Mouse (Mus musculus): ENCODE results near the gene Tbx19.

Tbx19 gene

DNA sequence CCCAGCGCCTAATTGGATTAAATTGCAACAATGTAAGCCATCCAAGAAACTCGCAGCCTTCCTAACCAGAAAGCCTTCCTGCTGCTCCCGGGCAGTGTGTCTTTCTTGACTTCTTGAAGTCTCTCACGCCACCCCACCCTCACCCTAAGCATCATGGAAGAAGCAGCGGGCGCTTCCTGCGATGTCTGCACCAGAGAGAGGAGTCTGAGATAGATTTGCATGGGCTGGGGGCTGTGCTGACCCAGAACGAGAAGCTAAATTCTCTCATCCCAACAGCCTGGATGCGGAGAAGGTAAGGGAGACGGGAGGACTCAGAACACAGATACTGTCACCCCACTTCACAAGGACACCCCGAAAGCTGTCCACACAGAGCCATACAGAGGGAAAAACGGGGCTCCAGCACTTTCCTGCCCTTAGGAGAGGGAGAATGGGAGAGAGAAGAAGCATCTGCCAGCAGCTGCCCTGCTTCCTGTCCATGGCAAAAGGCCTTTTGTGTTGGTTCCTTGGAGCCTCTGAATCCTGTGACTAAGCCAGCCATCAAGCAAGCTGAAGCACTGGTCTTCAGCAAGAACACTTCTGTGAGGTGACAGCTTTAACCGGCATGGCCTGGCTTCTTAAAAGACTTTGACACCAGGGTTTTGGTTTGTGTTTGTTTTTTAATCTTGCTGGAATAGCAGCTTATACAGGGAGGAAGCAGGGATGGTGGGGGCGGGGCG is 41.4 kb downstream of the Tbx19 start:
- DNase-seq (ENCODE audit: low read depth, low spot score) = no peak

DNA sequence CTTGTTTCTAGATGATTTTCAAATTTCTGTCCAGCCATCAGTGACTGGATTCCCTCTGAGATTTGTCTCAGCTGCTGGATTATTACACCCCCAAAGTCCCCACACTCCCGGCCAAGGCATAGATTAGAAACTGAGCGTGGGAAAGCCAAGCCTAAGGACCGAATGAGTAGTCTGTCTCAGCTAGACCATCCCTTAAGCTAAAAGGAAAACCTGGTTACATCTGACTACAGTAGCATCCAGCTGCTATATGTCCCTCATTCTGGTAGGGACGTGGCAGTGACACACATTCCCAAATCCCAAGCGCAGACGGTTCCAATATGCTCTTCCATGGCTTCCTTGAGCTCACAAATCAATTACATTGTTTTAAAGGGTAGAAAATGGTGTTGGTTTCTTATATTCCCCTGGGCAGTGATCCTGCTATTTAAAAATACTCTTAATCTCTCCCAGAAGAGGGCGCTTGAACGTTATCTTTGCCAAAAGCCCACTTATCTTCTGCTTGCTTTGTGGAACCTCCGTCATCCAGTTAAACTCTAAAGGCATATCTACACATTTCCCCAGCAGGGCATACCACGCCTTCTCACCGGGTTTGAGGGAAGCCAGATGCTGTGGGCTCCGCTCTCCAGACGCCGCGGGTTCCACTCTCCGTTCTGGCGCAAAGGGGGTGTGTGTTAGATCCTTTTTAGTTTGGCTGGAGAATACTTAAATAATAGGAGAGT is 46.0 kb downstream of the Tbx19 start:
- peak; percentile 42 for DNase-seq (ENCODE audit: low read depth, low spot score)

DNA sequence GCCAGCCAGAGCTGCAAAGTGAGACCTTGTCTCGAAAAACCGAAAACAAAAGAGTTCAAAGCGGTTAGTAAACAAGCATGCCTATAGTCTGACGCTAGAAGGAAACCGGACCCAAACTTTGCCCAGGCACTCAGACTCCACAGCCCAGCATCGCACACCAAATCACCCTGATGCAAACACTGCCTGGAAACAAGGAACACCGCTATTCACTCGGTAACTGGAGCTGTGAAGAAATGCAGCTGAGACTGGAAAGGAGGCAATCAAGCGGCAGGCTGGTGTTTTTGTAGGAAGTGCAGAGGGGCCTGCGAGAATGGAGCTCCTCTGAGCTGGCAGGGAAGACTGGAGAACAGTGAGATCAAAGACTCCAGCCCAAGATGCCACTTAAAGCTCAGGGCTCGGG is 46.9 kb downstream of the Tbx19 start:
- no peak for DNase-seq (ENCODE audit: low read depth, low spot score)

DNA sequence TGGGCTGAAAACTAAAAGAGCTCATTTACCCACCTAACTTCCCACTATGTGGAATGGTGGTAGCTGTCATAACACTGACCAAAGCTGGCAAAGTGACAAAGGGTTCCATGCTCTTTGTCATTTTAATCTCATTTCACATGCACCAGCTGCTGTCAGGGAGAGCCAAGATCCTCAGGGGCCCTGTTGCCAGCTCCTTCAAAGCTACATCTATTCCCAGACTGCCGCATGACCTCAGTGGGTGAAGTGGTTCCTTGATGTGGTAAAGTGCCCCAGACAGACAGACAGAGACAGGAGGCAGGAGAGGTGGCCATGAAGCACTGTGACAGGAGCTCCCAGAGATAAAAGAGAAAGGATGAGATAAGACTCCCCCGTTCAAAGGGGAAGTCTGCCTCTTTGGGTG is 49.9 kb downstream of the Tbx19 start:
- DNase-seq (ENCODE audit: low read depth, low spot score) = no peak

DNA sequence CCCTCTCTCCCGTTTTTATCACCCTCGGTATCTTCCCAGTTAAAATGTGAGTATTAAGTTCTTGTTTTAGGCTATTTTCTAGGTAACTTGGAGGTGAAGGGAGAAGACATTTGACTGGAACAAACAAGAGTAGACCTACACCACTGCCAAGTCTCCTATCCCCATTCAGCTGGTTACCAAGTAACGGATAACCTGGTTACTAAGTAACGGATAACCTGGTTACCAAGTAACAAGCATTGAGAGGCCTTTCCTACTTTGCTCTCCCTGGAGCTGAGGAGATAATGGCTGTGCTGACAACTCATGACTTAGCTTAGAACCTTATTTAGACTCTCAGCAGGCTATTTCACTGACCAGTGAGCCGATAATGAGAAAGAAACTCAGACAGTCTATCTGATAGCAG is 51.4 kb downstream of the Tbx19 start:
- DNase-seq (ENCODE audit: low read depth, low spot score) = no peak

DNA sequence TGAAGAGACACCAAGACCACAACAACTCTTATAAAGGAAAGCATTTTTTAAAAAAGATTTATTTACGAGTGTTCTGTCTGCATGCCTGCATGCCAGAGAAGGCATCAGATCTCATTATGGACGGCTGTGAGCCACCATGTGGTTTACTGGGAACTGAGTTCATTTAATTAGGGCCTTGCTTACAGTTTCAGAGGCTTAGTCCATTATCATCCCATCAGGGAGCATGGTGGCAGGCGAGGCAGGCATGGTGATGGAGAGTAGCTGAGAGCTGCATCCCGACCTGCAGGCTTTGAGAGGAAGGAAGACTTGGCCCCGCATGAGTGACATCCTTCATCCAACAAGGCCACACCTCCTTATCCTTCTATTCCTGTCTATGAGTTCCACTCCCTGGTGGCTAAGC is 52.1 kb downstream of the Tbx19 start:
- DNase-seq (ENCODE audit: low read depth, low spot score) = no peak

DNA sequence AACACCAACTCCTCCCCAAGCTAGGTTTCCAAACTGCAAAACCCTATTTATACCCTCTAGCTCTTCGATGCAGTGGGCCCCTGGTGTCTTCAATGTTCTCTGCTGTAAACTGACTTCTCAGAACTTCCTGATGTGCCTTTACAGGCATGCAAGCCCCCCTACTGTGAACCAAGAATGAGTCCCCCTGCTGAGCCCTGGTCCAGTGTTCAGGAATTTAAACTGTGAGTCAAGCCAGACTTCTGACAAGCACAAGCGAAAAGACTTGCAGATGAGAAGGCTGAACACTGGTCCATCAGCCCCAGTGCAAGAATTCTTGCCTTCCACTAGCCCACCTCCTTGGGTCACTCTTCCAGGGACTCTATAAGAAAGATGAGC is 54.6 kb downstream of the Tbx19 start:
- no peak for DNase-seq (ENCODE audit: low read depth, low spot score)

DNA sequence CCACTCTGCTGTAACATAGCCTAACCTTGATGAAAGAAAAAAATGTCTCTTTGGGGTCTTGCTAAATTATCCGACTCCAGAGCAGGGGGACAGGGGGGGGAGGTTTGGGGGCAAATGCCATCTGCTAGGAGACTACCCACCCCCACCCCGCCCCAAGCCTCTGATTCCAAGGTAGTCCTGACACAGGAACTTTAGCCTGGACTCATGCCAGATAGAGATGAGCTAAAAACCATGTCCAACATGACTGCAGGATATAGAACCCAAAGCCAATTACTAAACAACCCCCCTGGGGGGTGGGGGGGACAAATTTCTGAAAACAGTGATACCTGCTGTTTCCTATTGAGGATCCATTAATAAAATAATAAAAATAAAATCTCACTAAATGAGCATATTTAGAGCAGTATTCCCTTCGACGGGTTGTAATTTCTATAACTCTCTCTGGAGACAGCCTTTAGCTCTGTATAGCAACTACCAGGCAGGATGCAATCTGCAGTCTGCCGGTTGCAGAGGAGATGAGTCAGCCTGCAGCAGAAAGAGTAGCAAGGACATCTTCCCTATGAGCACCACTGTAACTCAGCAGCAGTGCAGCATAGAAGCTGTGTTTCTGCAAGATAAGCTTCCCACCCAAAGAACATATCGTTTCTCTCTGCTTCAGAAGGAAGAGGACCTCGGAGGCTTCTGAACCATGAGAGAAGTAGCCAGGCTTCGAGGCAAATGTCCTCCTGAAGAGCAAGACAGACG is 55.1 kb downstream of the Tbx19 start:
- no peak for DNase-seq (ENCODE audit: low read depth, low spot score)

DNA sequence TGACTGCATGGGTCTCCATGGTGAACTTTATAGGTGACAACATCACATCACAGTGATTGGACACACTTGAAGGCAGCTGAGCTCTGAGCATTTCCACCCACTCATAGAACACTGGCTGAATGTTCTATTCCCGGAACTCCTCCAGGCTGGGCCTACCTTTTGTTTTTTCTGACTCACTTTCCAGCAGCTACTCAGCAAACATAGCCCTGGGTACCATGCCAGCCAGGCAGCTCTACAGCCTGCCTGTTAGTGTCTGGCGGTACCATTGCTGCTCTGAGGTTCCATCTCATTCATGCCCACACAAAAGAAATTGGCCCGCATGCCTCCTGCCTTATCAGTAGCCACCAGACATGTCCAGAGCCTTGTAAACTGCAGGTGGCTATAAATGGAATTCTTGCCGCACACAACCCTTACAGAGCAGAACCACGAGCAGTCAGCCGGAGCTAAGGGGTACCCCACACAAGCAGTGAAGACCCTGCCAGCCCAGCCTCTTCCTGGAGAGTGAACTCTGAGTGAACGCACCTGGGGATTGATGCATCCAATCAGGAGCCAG is 55.8 kb downstream of the Tbx19 start:
- DNase-seq (ENCODE audit: low read depth, low spot score) = no peak

DNA sequence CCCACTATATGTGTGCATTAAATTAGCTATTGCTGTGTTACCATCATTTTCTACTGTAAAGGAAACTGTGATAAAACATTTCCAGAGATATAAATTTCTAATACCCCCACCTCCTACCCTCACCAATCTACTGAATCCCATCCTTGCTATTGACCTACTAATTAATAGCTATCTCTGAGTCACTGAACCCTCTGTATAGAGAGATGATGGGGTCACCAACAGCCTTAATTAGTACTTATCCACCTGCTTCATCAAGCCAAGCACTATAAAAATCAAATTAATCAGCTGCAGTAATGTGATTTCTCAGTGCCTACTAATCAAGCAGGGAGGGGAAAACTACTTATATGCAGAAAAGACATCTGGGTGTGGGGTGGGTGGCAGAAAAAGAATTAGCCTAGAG is 61.0 kb downstream of the Tbx19 start:
- DNase-seq (ENCODE audit: low read depth, low spot score) = no peak

DNA sequence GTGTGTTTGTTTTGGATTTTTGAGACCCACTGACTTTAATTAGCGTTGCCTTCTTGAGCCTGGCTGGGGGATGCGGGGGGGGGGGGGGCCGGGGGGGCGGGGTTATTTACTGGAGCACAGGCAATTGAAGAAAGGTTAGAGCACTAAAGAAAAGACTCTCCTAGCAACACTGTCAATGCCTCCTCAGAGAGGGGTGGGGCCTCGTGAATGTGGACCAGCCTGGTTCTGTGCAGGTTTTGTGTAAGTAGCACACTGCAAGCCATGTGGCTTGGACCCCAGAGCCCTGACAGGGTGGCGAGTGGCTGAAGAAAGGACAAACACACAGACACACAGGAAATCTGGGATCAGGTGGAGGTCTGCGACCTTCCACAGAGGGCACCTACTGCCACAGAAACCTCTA is 65.7 kb downstream of the Tbx19 start:
- no peak for DNase-seq (ENCODE audit: low read depth, low spot score)

DNA sequence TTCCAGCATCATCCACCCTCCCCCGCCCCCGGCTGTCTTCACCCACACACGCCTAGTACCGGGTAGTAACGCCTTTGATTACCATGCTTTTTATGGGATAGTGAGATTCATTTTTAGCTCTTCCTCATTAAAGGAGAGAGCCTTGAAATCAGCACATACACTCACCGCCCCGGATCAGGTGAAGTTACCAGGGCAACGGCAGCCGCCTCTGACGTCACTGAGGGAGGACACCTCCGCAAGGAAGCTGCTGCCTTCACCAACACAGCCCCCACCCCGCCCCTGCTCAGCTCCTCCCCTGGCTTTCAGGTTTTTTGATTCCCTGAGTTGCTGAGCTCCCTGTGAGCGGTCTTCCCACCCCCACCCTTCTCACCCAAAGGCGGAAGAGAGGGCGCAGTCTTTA is 68.9 kb downstream of the Tbx19 start:
- no peak for DNase-seq (ENCODE audit: low read depth, low spot score)

DNA sequence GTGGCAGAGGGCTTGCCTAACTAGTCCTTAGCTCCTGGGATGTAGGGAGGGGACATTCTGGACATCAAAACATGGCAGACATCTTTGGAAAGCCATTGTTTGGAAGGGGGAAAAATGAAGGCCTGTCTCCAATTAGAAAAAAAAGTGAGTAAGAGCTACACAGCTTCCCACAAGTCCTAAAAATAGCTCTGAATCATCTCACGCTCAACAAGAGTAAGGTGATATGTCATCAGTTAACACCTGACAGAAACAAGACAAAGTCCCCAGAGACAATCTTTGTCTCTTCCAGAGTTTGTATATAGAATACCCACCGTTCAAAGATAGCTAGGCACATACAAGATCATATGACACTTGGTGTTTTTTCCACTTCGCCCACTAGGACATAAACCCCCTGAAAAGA is 71.0 kb downstream of the Tbx19 start:
- DNase-seq (ENCODE audit: low read depth, low spot score) = no peak
